Mouse (Mus musculus) forebrain, embryonic 12.5 days (tissue): Measurements from ENCODE around the gene Kif1b. TPM values are rescaled to one million over a fixed set of nuclear protein-coding genes. Genes with fewer than 3 reads are reported as not detected.

Experiments used
- ATAC-seq: fragments of 200-750 bp; cut with Nextera tagmentation; 2 replicates; pipeline ENCODE4 v1.8.0; 2017; ENCODE audit warnings: moderate TSS enrichment; ENCODE audit not compliant: low FRiP score
- H3K27ac ChIP-seq: fragments of 300-500 bp; sonication (generic); 2 replicates; pipeline ENCODE4 v1.5.1; 2016; ENCODE audit warnings: mild to moderate bottlenecking
- H3K27me3 ChIP-seq: fragments of 300-500 bp; sonication (generic); 2 replicates; pipeline ENCODE4 v1.6.1; 2016; ENCODE audit warnings: mild to moderate bottlenecking
- H3K36me3 ChIP-seq: fragments of 300-500 bp; sonication (generic); replicated peaks from 2 replicates; pipeline ENCODE4 v1.6.1; 2016; ENCODE audit warnings: mild to moderate bottlenecking
- H3K4me1 ChIP-seq: fragments of 300-500 bp; sonication (generic); 2 replicates; pipeline ENCODE4 v1.6.1; 2016
- H3K4me2 ChIP-seq: fragments of 300-500 bp; sonication (generic); 2 replicates; pipeline ENCODE4 v1.6.1; 2016; ENCODE audit warnings: mild to moderate bottlenecking, moderate library complexity
- H3K4me3 ChIP-seq: fragments of 300-500 bp; sonication (generic); replicated peaks from 2 replicates; pipeline ENCODE4 v1.5.1; 2016; ENCODE audit warnings: mild to moderate bottlenecking
- H3K9ac ChIP-seq: fragments of 300-500 bp; sonication (generic); 2 replicates; pipeline ENCODE4 v1.6.1; 2016; ENCODE audit warnings: mild to moderate bottlenecking
- H3K9me3 ChIP-seq: fragments of 300-500 bp; sonication (generic); 2 replicates; pipeline ENCODE4 v1.6.1; 2016
- WGBS: fragments of 180-500 bp; shearing (Covaris S2); methylation state at CpG from one replicate; pipeline ENCODE4 v1.1.7; 2016; 5-methylcytosine and 5-hydroxymethylcytosine counted together
- polyA plus RNA-seq: library from polyadenylated mRNA; unstranded; fragments of >200 nt; fragmentation: Nextera tagmentation; extraction: Ambion mirVana; gene quantifications from 2 replicates; pipeline ENCODE4 v1.2.1, GENCODE M21; 2016

The Kif1b gene
- polyA plus RNA-seq, 1 experiment from 2014 or later = 123 TPM

DNA sequence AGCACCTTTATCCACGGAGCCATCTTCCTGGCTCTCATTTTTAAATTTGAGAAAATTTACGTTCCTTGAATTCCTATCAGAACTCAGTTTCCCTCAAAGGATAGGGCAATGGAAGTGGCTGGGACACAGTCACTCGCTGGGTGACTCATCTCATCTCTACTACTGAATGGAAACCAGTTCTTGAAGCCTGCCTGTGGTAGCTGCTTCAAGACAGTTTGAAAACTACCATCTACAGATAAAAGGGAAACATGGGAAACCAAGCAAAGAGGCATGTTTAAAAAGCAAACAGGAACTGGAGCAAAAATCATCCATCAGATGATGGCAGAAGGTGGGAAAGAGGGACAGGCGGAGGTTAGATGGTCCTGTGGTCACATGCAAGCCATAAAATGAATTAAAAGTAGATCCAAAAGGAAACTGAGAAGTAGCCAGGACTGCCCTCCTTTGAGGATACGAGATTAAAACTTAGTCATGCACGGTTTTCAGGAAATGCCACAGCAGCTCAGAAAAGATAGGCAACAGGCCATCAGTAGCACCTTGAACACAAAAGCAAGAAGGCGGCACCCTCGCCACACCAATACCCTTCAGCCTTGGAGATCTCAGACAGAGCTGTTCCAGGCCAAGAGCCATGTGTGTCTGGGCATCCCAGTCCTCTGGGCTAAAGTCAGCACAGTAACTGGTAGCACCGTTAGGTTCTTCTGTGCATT, 48.0 kb downstream of the Kif1b start:
- H3K4me3 ChIP-seq = no peak overlapping the region
- WGBS = 94% methylated on average over 9 of the region's 9 CpGs
- no peaks in the 10 kb centered on the region for H3K27me3 ChIP-seq
- H3K4me1 ChIP-seq = peaks cover 23% of the 10 kb centered on the region
- H3K36me3 ChIP-seq = peaks cover 59% of the 10 kb centered on the region
- no peaks in the 10 kb centered on the region for H3K9me3 ChIP-seq
- 0 out of 2 replicates have a peak overlapping the region, but pooled peaks have one; percentile 31 for H3K27ac ChIP-seq
- no peak for ATAC-seq
- H3K4me2 ChIP-seq = no peak overlapping the region
- no peak overlapping the region for H3K9ac ChIP-seq

DNA sequence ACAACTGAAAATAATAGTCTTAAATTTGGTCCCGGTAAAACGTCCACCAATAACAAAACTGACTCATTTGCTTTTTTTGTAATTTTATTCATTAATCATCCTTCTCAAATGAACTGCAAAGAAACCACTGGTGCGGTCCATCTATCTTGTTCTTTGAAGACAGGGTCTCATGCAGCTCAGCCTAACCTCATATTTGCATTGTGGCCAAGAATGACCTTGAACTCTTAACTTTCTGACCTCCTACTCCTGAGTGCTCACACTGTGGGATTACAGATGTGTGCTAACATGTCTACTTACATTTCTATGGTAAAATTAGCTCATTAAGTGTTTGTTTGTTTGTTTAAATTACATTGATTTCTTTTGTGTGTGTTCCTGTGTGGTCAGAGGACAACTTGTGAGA, 48.6 kb downstream of the Kif1b start:
- peaks cover 56% of the 10 kb centered on the region for H3K36me3 ChIP-seq

DNA sequence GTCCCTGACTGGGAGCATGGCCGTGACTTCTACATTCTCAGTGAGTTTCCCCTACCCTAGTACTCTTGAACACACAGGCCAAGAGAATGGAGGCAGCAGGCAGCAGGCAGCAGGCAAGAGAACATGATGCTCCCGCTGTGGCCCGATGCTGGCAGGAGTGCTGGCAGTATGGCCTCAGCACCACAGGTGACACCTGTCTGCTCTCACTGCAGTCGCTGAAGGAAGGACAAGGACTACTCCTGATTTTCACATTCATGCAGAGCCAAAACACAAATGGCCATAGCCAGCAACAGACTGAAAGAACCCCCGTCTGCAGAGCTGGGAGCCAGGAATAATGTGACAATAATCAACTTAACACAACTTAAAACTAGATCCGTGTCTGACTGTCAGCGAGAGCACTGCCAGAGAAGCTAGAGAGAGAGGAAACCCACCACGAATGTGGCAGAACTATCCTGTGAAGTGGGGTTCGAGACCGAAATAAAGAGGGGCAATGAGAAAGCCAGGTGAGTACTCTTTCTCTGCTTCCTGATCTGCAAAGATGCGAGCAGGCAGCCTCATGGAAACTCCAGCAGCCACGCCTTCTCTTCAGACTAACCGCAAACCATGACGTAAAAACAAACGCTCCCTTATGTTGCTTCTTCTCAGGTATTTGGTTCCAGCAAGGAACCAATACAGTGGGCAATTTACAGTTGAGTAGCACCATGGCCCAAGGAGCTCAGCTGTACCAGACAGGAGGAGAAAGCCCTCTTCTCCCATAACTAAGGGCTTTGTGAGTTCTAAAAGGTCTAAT, 50.8 kb downstream of the Kif1b start:
- Histone ChIP-seq H3K9me3 (no peaks in the 10 kb centered on the region), H3K36me3 (peaks cover 55% of the 10 kb centered on the region), H3K4me3 (no peak overlapping the region), H3K9ac (peak overlapping the region; percentile 17; the same call in 1 of the 2 replicates), H3K27ac (peak overlapping the region; percentile 87), H3K4me1 (peaks cover 29% of the 10 kb centered on the region), H3K27me3 (no peaks in the 10 kb centered on the region), H3K4me2 (no peak overlapping the region)
- ATAC-seq = no peak
- 89% methylated on average over 15 of the region's 15 CpGs for WGBS

More for the DNA sequence above, 48.6 kb downstream of the Kif1b start:
- WGBS = 95% methylated on average over 3 of the region's 3 CpGs
- H3K4me1 ChIP-seq = peaks cover 29% of the 10 kb centered on the region
- H3K4me2 ChIP-seq = no peak overlapping the region
- H3K4me3 ChIP-seq = no peak overlapping the region
- H3K27ac ChIP-seq = no peak overlapping the region
- no peaks in the 10 kb centered on the region for H3K27me3 ChIP-seq
- H3K9me3 ChIP-seq = no peaks in the 10 kb centered on the region
- no peak for ATAC-seq
- no peak overlapping the region for H3K9ac ChIP-seq

DNA sequence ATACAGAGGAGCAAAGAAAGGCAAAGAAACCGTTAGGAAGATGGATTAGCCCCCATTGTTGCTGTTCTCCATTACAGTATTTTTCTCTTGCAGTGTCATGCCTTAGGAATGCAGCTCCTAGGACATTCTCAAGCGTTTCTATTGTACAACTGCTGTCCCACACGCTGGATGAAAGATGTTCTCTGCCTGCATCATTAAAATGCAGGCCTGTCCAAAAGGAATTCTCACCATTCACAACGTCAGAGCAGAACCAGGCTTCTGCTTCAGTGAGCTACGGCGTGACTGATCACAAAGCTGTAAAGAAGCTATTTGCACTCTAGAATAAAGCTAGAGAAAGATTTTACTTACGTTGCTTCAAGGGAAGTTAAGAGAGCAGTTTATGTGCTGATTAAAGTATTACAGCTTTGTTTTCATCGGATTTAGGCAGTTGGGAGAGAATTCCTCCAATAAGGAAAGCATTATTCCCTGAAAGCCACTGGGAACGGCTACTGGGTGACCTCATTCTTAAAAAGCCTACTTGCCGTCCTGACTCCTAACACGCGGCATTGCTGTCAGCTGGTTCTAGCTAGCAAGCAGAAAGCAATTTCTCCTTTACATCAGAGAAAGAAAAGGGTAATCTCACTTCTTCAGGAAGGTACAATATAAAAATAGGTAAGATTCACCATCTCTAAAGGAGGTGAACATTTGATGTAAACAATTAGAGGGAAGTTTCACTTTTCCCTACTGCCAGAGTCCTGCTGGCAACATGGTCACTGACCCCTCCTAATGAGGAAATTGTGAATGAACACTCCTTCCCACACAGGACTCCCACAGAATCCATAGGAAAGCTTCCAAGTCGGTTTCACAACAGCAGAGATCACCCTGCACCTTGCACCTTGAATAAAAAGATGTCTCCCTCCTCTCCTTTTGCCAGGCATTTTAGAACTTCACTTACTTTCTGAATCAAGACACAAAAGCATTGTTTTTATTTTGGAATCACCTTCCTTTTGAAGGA, 51.9 kb downstream of the Kif1b start:
- peak overlapping the region; percentile 87 for H3K27ac ChIP-seq
- H3K27me3 ChIP-seq = no peaks in the 10 kb centered on the region
- H3K9me3 ChIP-seq = no peaks in the 10 kb centered on the region
- no peak overlapping the region for H3K4me3 ChIP-seq
- peaks cover 29% of the 10 kb centered on the region for H3K4me1 ChIP-seq
- H3K36me3 ChIP-seq = peaks cover 59% of the 10 kb centered on the region
- WGBS = 11% methylated on average over 13 of the region's 13 CpGs
- ATAC-seq = peak; percentile 83
- peak overlapping the region; percentile 17; the same call in 1 of the 2 replicates for H3K9ac ChIP-seq
- peak overlapping the region; percentile 16; the same call in 1 of the 2 replicates for H3K4me2 ChIP-seq

- Histone ChIP-seq H3K9ac (no peak overlapping the region), H3K27me3 (no peaks in the 10 kb centered on the region), H3K9me3 (no peaks in the 10 kb centered on the region), H3K4me1 (peaks cover 29% of the 10 kb centered on the region), H3K36me3 (peaks cover 65% of the 10 kb centered on the region), H3K27ac (peak overlapping the region; percentile 87), H3K4me3 (no peak overlapping the region), H3K4me2 (no peak overlapping the region)
- peak; percentile 21; the same call in 1 of the 2 replicates for ATAC-seq
- 56% methylated on average over 4 of the region's 4 CpGs for WGBS
These were observed 52.7 kb downstream of the Kif1b start for GRCm38 (mm10) chr4:149254827-149255226.

- H3K9ac ChIP-seq = no peak overlapping the region
- H3K4me3 ChIP-seq = no peak overlapping the region
- H3K27ac ChIP-seq = no peak overlapping the region
- 91% methylated on average over 1 of the region's 1 CpGs for WGBS
- no peaks in the 10 kb centered on the region for H3K27me3 ChIP-seq
- ATAC-seq = no peak
- H3K4me2 ChIP-seq = no peak overlapping the region
- peaks cover 29% of the 10 kb centered on the region for H3K4me1 ChIP-seq
- H3K36me3 ChIP-seq = peaks cover 68% of the 10 kb centered on the region
- H3K9me3 ChIP-seq = no peaks in the 10 kb centered on the region
These were observed 58.2 kb downstream of the Kif1b start for GRCm38 (mm10) chr4:149249311-149249710.

DNA sequence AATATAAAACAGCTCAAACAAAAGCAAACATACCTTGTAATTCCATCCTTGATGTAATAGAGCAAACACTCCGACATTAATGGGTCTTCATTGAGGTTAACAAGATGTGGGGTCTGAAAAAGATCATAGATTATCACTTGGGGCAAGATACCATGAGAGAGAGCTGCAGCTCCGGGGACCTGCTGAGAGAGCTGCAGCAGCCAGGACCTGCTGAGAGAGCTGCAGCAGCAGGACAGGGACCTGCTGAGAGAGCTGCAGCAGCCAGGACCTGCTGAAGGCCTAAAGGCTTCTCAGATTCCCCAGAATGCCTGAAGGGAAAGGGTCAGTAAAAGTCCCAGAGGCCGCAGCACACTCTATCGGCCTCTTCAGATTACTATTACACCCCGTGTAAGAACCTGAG, 59.7 kb downstream of the Kif1b start:
- WGBS = 55% methylated on average over 5 of the region's 5 CpGs
- peaks cover 26% of the 10 kb centered on the region for H3K4me1 ChIP-seq
- H3K27me3 ChIP-seq = no peaks in the 10 kb centered on the region
- peak overlapping the region; percentile 93 for H3K27ac ChIP-seq
- H3K4me2 ChIP-seq = 0 out of 2 replicates have a peak overlapping the region, but pooled peaks have one; percentile 15
- no peaks in the 10 kb centered on the region for H3K9me3 ChIP-seq
- ATAC-seq = 0 out of 2 replicates have a peak, but pooled peaks have one; percentile 30
- H3K4me3 ChIP-seq = no peak overlapping the region
- H3K9ac ChIP-seq = 0 out of 2 replicates have a peak overlapping the region, but pooled peaks have one; percentile 25
- H3K36me3 ChIP-seq = peaks cover 70% of the 10 kb centered on the region

DNA sequence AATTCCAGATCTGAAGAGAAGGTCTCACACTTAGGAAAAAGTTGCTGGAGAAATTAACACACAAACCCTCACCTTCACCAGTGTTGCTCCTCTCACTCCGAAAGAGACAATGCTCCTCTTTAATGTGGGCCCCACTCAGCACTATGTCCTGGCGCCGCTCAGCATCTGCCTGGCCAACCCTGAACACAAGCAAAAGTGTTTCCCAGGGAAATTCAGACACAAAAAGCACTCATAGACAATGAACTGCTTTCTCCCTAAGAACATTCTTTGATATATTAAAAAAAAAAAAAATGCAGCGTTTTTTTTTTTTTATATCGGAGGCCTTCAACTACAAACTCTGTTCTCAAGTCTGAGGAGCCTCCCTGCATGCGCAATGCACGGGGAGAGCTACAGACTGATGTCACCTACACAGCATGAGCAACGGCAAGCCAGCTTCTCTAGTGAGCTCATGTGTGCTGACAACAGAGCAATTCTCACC, 60.3 kb downstream of the Kif1b start:
- Histone ChIP-seq H3K27me3 (no peaks in the 10 kb centered on the region), H3K4me3 (no peak overlapping the region), H3K4me1 (peaks cover 26% of the 10 kb centered on the region), H3K4me2 (peak overlapping the region; percentile 21; the same call in 1 of the 2 replicates), H3K36me3 (peaks cover 69% of the 10 kb centered on the region), H3K9me3 (no peaks in the 10 kb centered on the region), H3K9ac (no peak overlapping the region), H3K27ac (peak overlapping the region; percentile 82)
- peak; percentile 78 for ATAC-seq
- 12% methylated on average over 8 of the region's 8 CpGs for WGBS

GRCm38 (mm10) chr4:149246578-149247155, 60.8 kb downstream of the Kif1b start:
- H3K36me3 ChIP-seq = peaks cover 67% of the 10 kb centered on the region
- no peak overlapping the region for H3K4me3 ChIP-seq
- no peak overlapping the region for H3K9ac ChIP-seq
- 31% methylated on average over 7 of the region's 7 CpGs for WGBS
- H3K4me1 ChIP-seq = peaks cover 26% of the 10 kb centered on the region
- H3K4me2 ChIP-seq = peak overlapping the region; percentile 21; the same call in 1 of the 2 replicates
- no peaks in the 10 kb centered on the region for H3K9me3 ChIP-seq
- no peak for ATAC-seq
- peak overlapping the region; percentile 82 for H3K27ac ChIP-seq
- H3K27me3 ChIP-seq = no peaks in the 10 kb centered on the region

DNA sequence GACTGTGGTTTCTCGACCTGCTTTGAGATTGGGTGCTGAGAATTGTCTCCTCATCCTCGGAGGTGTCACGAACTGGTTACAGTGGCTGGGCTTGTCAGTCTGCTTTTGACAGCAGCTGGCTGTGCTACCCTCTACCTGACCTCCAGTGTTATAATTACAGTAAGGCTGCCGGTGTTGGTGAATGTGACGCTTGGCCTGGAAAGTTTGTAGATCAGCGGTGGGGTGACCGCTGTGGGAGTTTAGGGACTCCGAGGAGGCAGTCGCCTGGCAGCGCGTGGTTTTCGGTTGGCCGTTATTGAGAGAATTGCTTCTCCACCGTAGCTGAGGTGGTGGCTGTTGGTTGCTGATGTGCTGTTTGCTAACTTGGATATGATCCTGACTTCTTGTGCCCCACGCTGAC, 70.5 kb downstream of the Kif1b start:
- WGBS = 96% methylated on average over 15 of the region's 15 CpGs
- no peak overlapping the region for H3K4me3 ChIP-seq
- H3K27ac ChIP-seq = no peak overlapping the region
- peaks cover 3% of the 10 kb centered on the region; the same call in 1 of the 2 replicates for H3K4me1 ChIP-seq
- H3K36me3 ChIP-seq = peaks cover 65% of the 10 kb centered on the region
- H3K27me3 ChIP-seq = no peaks in the 10 kb centered on the region
- no peak overlapping the region for H3K9ac ChIP-seq
- no peak for ATAC-seq
- H3K4me2 ChIP-seq = no peak overlapping the region
- no peaks in the 10 kb centered on the region for H3K9me3 ChIP-seq

GRCm38 (mm10) chr4:149233938-149234337, 73.6 kb downstream of the Kif1b start:
- WGBS = 78% methylated on average over 9 of the region's 9 CpGs
- Histone ChIP-seq H3K27ac (no peak overlapping the region), H3K9ac (no peak overlapping the region)

More at GRCm38 (mm10) chr4:149233938-149234337, 73.6 kb downstream of the Kif1b start:
- Histone ChIP-seq H3K36me3 (peaks cover 55% of the 10 kb centered on the region), H3K27me3 (no peaks in the 10 kb centered on the region), H3K4me2 (no peak overlapping the region), H3K4me1 (no peaks in the 10 kb centered on the region; the same call in 1 of the 2 replicates), H3K9me3 (no peaks in the 10 kb centered on the region), H3K4me3 (no peak overlapping the region)
- no peak for ATAC-seq
